Mouse (Mus musculus) spleen, adult 2 months (tissue): Measurements from ENCODE around the gene Btbd19. TPM values are rescaled to one million over a fixed set of nuclear protein-coding genes. Genes with fewer than 3 reads are reported as not detected.

Experiments
- DNase-seq, 2 experiments: peaks; one replicate each; pipeline versions ENCODE4 v3.0.0 to v3.0.0-alpha.2; 2012 to 2021; ENCODE audit warnings: low spot score in 2 of 2, low read depth in 1 of 2
- H3K27ac ChIP-seq: fragments of 200-500 bp; 2 replicates; pipeline ENCODE4 v1.5.1; 2012; ENCODE audit warnings: low read length, inconsistent platforms; ENCODE audit not compliant: insufficient read depth
- H3K27me3 ChIP-seq: fragments of 200-500 bp; 2 replicates; pipeline ENCODE4 v1.6.1; 2012; ENCODE audit warnings: mild to moderate bottlenecking, moderate library complexity, low read length, inconsistent platforms; ENCODE audit not compliant: control insufficient read depth, insufficient read depth
- H3K36me3 ChIP-seq: fragments of 200-500 bp; 2 replicates; pipeline ENCODE4 v1.6.1; 2012; ENCODE audit warnings: mild to moderate bottlenecking, low read length, inconsistent platforms; ENCODE audit not compliant: control insufficient read depth, insufficient read depth
- H3K4me1 ChIP-seq: fragments of 200-500 bp; 2 replicates; pipeline ENCODE4 v1.6.1; 2011; ENCODE audit warnings: inconsistent platforms; ENCODE audit not compliant: control insufficient read depth, insufficient read depth, insufficient read length
- H3K4me3 ChIP-seq: fragments of 200-500 bp; 2 replicates; pipeline ENCODE4 v1.5.1; 2011; ENCODE audit warnings: mild to moderate bottlenecking, inconsistent platforms; ENCODE audit not compliant: insufficient read depth, insufficient read length; ENCODE audit errors: extremely low read depth
- CTCF ChIP-seq: fragments of 200-500 bp; IDR thresholded peaks from 2 replicates; pipeline ENCODE4 v1.5.1; 2011; ENCODE audit warnings: mild to moderate bottlenecking, inconsistent platforms; ENCODE audit not compliant: insufficient read depth, insufficient read length, insufficient replicate concordance; ENCODE audit errors: extremely low read depth
- POLR2A ChIP-seq: fragments of 200-500 bp; IDR thresholded peaks from 2 replicates; pipeline ENCODE4 v1.6.1; 2011; ENCODE audit warnings: low read depth, low read length, inconsistent platforms
- WGBS: fragments of 180-500 bp; shearing (Covaris S2); methylation state at CpG from one replicate; pipeline ENCODE4 v1.1.7; 2018; 5-methylcytosine and 5-hydroxymethylcytosine counted together
- polyA plus RNA-seq: library from polyadenylated mRNA; depleted of rRNA; stranded (reverse); fragments of >200 nt; gene quantifications from 2 replicates; pipeline ENCODE4 v1.2.3, GENCODE M21; 2012; rRNA removed

Gene Btbd19
- 15.4 and 17.5 TPM in 2 replicates for polyA plus RNA-seq

DNA sequence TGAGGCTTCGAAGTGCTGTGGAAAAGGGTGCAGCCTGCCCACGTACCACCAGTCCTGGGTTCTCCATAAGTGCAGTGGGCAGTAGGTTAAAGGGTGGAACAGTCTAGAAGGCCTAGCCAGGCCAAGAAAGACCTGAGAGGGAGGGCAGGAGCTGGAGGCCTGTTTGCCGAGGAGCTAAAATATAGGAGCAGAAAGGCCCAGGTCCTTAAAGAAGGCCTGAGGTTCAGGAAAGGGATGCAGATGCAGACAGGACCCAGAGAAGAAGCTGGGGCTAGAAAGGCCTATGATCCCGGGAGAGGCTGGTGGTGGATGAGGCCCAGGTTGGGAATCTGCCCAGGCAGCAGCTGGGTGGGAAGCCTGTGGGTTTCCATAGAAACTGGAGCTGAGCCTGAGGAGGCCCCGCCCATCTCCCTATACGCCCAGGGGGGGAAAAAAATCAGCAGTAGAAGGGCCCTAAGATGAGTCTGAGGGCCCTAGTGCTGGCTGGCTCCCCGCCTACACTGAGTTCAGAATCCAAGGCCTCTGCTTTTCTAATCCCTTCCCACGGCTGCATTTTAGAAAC lies at the start of gene Btbd19:
Gene Btbd19, minus strand, starts transcription at position 378 of the 562 bp plus-strand sequence.
- peaks cover 41% of the 10 kb centered on the region for H3K4me1 ChIP-seq
- no peak for DNase-seq
- 40% methylated on average over 8 of the region's 8 CpGs for WGBS

DNA sequence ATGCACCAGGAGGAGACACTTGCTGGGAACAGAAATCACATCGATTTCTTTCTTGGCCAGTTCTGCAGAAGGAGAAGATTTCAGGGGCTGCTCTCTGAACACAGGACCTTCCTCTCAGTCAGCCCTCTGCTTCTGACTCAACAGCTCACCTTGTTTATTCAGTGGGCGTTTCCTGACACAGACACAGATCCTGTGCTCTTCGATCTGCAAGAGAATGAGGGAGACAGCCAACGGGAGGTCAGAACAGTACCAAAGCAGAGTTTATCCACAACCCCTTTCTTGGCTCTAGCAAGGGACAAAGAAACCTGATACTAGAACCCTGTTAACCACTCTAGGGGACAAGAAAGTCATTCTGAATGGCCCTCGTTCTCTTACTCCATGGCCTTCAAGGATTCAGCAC lies 44.4 kb upstream of the Btbd19 start:
- TF ChIP-seq CTCF (no peak), POLR2A (no peak)
- H3K27ac ChIP-seq: no peak overlapping the region
- no peak for DNase-seq
- 91% methylated on average over 5 of the region's 5 CpGs for WGBS
- no peaks in the 10 kb centered on the region for H3K4me1 ChIP-seq
- no peaks in the 10 kb centered on the region for H3K27me3 ChIP-seq
- H3K36me3 ChIP-seq: no peaks in the 10 kb centered on the region
- no peak overlapping the region for H3K4me3 ChIP-seq

More for the DNA sequence above, at the start of gene Btbd19:
- peak within 1 kb of the TSS; percentile 31 for H3K4me3 ChIP-seq
- H3K27me3 ChIP-seq: no peaks in the 10 kb centered on the region
- H3K27ac ChIP-seq: peak within 1 kb of the TSS; percentile 97
- H3K36me3 ChIP-seq: peaks cover 4% of the 10 kb centered on the region; the same call in 1 of the 2 replicates
- TF ChIP-seq POLR2A (no peak), CTCF (no peak)

DNA sequence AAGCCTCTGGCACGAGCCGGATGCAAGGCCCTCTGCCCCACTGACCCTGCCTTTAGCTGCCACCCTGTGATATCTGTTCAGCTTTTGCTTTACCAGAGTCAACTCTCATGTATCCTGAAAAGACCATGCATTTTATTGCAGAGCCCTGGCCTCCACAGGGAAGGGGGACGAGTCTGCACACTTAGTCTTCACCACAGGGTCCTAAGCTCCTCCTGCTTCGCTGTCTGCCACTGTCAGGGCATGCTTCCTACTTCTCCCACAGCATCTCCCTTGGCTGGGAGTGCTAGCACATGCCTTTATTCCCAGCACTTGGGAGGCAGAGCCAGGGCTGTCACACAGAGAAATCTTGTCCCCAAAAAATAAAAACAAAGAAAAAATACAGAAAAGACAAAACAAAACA lies 35.7 kb upstream of the Btbd19 start:
- H3K27ac ChIP-seq: no peak overlapping the region
- DNase-seq: no peak
- no peaks in the 10 kb centered on the region for H3K27me3 ChIP-seq
- H3K36me3 ChIP-seq: no peaks in the 10 kb centered on the region
- WGBS: 93% methylated on average over 4 of the region's 4 CpGs
- H3K4me3 ChIP-seq: no peak overlapping the region
- no peak for TF ChIP-seq CTCF
- TF ChIP-seq POLR2A: no peak
- H3K4me1 ChIP-seq: no peaks in the 10 kb centered on the region

DNA sequence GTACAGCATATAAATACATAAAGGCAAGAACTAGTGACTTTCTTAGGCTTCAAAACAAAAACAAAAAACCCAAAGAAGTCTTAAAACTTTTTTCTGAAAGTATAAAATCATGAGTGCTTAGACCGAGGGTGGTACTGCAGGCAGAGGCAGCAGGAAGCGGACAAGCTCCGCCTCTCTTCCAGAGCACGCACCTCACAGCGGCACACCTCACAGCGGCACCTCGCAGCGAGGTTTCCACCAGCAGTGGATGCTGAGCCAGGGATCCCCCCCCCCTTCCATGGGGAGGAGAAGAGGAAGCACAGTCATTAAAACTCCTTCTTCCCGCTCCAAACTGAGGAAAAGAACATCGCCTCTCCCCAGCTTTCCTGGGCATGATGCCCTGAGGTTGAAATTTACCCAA lies 34.1 kb upstream of the Btbd19 start:
- H3K36me3 ChIP-seq: no peaks in the 10 kb centered on the region
- TF ChIP-seq CTCF (no peak), POLR2A (no peak)

DNA sequence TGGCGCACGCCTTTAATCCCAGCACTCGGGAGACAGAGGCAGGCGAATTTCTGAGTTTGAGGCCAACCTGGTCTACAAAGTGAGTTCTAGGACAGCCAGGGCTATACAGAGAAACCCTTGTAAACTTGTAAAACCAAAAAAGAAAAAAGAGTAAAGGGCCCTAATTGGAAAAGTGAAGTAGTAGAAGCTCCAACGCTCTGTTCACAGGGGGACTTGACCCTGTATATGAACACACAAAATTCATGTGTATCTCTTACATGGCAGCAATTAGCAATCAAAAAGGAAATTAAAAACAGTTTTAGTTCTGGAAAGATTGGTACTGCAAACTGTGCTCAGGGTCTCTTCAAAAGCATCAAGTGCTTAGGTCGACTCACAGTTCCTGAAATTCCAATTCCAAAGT lies 30.8 kb upstream of the Btbd19 start:
- TF ChIP-seq CTCF: no peak
- TF ChIP-seq POLR2A: no peak
- H3K4me3 ChIP-seq: peak overlapping the region; percentile 87; the same call in 1 of the 2 replicates
- 28% methylated on average over 6 of the region's 6 CpGs for WGBS

More for the DNA sequence above, 34.1 kb upstream of the Btbd19 start:
- DNase-seq: no peak
- 90% methylated on average over 10 of the region's 10 CpGs for WGBS
- Histone ChIP-seq H3K4me1 (peaks cover 5% of the 10 kb centered on the region; the same call in 1 of the 2 replicates), H3K4me3 (no peak overlapping the region), H3K27ac (no peak overlapping the region), H3K27me3 (no peaks in the 10 kb centered on the region)

DNA sequence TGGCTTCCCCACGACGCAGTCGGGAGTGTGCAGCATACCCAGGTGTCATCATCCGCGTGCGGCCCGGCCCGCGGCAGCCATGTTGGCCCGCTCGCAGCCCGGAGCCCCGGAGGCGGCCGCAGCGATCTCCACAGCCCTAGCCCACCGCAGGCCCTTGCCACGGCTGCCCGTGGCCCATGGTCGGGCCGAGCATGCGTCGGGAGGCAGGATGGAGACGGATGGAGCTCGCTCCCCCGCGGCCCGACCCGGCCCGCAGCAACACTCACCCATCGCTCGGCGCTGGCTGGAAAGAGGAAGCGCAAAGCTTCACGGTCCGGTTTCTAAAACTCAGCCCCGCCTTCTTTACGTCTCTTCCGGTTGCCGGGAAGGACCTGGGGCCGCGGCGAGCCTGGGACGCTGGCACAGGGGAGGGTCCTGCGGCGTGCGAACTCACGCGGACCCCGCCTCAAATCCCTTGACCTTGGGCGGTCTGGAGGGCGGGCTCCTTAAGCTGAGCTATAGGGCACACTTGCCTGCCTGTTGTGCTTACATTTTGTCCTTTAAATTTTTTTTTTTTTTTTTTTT lies 30.3 kb upstream of the Btbd19 start, which contains the start of gene Rps8:
Gene Rps8, minus strand, starts transcription at position 452 of the 564 bp plus-strand sequence.
- DNase-seq: peak; percentile 74 to 83
- H3K27me3 ChIP-seq: no peaks in the 10 kb centered on the region
- WGBS: under 1% methylated on average over 52 of the region's 52 CpGs
- peak within 1 kb of the TSS; percentile 81 for H3K27ac ChIP-seq
- H3K4me3 ChIP-seq: peak within 1 kb of the TSS; percentile 87
- TF ChIP-seq CTCF (no peak), POLR2A (peak; percentile 90)
- peaks cover 5% of the 10 kb centered on the region; the same call in 1 of the 2 replicates for H3K4me1 ChIP-seq
- H3K36me3 ChIP-seq: peaks cover 24% of the 10 kb centered on the region

More for the DNA sequence above, 30.8 kb upstream of the Btbd19 start:
- H3K4me1 ChIP-seq: peaks cover 5% of the 10 kb centered on the region; the same call in 1 of the 2 replicates
- no peaks in the 10 kb centered on the region for H3K27me3 ChIP-seq
- no peak for DNase-seq
- peaks cover 22% of the 10 kb centered on the region for H3K36me3 ChIP-seq
- H3K27ac ChIP-seq: peak overlapping the region; percentile 80
